Mouse (Mus musculus) heart, embryonic 16.5 days (tissue): ENCODE data around the gene Il7r. TPM values are rescaled to one million over a fixed set of nuclear protein-coding genes. Genes with fewer than 3 reads are reported as not detected.

Source experiments
- ATAC-seq: fragments of 200-750 bp; cut with Nextera tagmentation; replicated peaks from 2 replicates; pipeline ENCODE4 v1.8.0; 2017; ENCODE audit warnings: moderate number of reproducible peaks; ENCODE audit not compliant: insufficient read depth, low FRiP score; ENCODE audit errors: extremely low read depth
- H3K27ac ChIP-seq: fragments of 300-500 bp; sonication (generic); 2 replicates; pipeline ENCODE4 v1.5.1; 2014; ENCODE audit warnings: mild to moderate bottlenecking, low read length, control low read depth, moderate library complexity
- H3K27me3 ChIP-seq: fragments of 300-500 bp; sonication (generic); 2 replicates; pipeline ENCODE4 v1.6.1; 2014; ENCODE audit warnings: low read length, mixed read lengths; ENCODE audit not compliant: control insufficient read depth, insufficient read depth
- H3K36me3 ChIP-seq: fragments of 300-500 bp; sonication (generic); 2 replicates; pipeline ENCODE4 v1.6.1; 2014; ENCODE audit not compliant: control insufficient read depth, insufficient read depth
- H3K4me1 ChIP-seq: fragments of 300-500 bp; sonication (generic); 2 replicates; pipeline ENCODE4 v1.6.1; 2014; ENCODE audit warnings: low read length, mixed read lengths; ENCODE audit not compliant: control insufficient read depth, insufficient read depth
- H3K4me2 ChIP-seq: fragments of 300-500 bp; sonication (generic); 2 replicates; pipeline ENCODE4 v1.6.1; 2014; ENCODE audit warnings: low read depth, mild to moderate bottlenecking, control low read depth, low read length
- H3K4me3 ChIP-seq: fragments of 300-500 bp; sonication (generic); 2 replicates; pipeline ENCODE4 v1.5.1; 2014; ENCODE audit warnings: mild to moderate bottlenecking, control low read depth, low read length
- H3K9ac ChIP-seq: fragments of 300-500 bp; sonication (generic); 2 replicates; pipeline ENCODE4 v1.6.1; 2014; ENCODE audit warnings: low read length, control low read depth
- H3K9me3 ChIP-seq: fragments of 300-500 bp; sonication (generic); replicated peaks from 2 replicates; pipeline ENCODE4 v1.6.1; 2016; ENCODE audit warnings: low read length; ENCODE audit not compliant: control insufficient read depth
- WGBS: fragments of 180-500 bp; shearing (Covaris S2); extraction: QIAGEN DNeasy Blood & Tissue Kit; methylation state at CpG from one replicate; pipeline ENCODE4 v1.1.7; 2014; 5-methylcytosine and 5-hydroxymethylcytosine counted together
- polyA plus RNA-seq: library from polyadenylated mRNA; unstranded; fragments of >200 nt; fragmentation: Nextera tagmentation; extraction: Ambion mirVana; gene quantifications from 2 replicates; pipeline ENCODE4 v1.2.1, GENCODE M21; 2015

Gene Il7r
- polyA plus RNA-seq, 1 experiment from 2014 or later = 3.1 TPM

DNA sequence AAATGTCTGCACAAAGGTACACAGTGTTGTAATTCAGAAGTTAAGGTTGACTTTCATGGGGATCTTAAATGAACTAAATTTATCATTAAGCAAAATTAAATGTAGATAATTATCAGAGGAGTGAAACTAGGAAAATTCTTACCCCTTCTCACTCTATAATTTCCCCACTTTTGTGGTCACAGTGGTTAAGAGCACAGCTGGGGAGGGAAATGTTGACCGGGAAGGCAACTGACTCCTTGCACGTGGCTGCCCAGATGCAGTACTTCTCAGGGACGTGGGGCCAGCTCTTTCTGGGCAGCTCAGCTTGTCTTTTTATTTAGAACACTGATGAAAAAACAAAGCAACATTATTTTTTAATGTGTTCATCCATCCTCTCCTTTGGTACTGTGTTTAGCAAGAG is 37.9 kb downstream of the Il7r start:
- H3K27me3 ChIP-seq = no peaks in the 10 kb centered on the region
- no peaks in the 10 kb centered on the region for H3K9me3 ChIP-seq
- no peaks in the 10 kb centered on the region for H3K4me1 ChIP-seq
- no peaks in the 10 kb centered on the region for H3K36me3 ChIP-seq
- H3K9ac ChIP-seq = no peak overlapping the region
- no peak overlapping the region for H3K4me3 ChIP-seq
- H3K4me2 ChIP-seq = no peak overlapping the region
- ATAC-seq = no peak
- H3K27ac ChIP-seq = no peak overlapping the region
- WGBS = 65% methylated on average over 3 of the region's 3 CpGs

DNA sequence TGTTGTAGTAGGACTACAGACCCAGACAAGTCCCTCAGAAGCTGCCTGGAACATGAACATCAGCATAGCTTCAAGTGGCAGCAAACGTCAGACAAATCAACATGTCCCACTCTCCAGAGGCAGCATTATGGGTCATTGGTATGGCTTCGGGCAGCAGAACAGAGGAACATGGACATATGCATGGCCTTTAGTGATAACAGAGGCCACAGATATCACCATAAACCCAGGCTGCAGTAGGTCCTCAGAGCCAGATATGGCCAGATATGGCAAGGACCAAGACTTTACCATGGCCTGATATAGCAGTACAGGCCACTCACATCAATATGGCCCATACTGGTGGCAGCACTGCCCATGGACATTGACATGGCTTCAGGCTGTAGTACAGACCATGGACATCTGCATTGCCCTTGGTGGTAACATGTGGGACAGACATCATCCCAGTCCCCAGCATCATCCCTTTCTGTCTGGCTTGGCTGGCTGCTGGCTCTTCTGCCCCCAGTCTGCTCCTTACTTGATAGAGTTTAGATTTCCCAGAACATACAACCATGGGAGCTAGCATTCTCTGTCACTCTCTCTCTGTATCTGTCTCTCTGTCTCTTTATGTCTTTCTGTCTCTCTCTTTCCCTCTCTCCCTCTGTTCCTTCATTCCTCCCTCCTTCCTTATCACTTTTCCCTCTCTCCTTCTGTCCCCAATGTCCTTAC is 40.4 kb downstream of the Il7r start:
- no peaks in the 10 kb centered on the region for H3K9me3 ChIP-seq
- ATAC-seq = no peak
- WGBS = 73% methylated on average over 2 of the region's 2 CpGs

DNA sequence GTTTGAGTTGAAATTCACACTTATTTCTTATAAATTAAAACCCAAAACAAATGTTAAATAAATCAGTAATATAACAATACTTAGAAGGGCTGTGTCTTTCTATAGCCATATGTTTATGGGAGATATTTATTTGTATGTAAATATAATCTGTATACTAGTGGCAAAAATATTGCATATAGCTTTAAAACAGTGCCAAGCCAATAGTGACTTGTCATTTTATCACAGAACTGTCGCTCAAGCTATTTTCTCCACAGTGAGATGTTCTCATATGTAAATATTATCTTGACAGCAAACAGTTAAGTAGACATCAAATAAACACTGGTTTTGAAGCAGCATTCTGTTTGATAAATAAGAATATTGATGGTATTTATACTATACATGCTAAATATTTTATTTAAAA is 56.8 kb downstream of the Il7r start:
- 75% methylated on average over 1 of the region's 1 CpGs for WGBS
- Histone ChIP-seq H3K4me2 (no peak overlapping the region), H3K4me3 (no peak overlapping the region), H3K9me3 (no peaks in the 10 kb centered on the region; the same call in 1 of the 2 replicates), H3K27me3 (no peaks in the 10 kb centered on the region), H3K27ac (no peak overlapping the region), H3K9ac (no peak overlapping the region), H3K4me1 (peaks cover 3% of the 10 kb centered on the region; the same call in 1 of the 2 replicates), H3K36me3 (no peaks in the 10 kb centered on the region)
- no peak for ATAC-seq

More for the DNA sequence above, 40.4 kb downstream of the Il7r start:
- Histone ChIP-seq H3K4me3 (no peak overlapping the region), H3K27me3 (no peaks in the 10 kb centered on the region), H3K4me2 (no peak overlapping the region), H3K4me1 (no peaks in the 10 kb centered on the region), H3K36me3 (no peaks in the 10 kb centered on the region), H3K27ac (no peak overlapping the region), H3K9ac (no peak overlapping the region)

DNA sequence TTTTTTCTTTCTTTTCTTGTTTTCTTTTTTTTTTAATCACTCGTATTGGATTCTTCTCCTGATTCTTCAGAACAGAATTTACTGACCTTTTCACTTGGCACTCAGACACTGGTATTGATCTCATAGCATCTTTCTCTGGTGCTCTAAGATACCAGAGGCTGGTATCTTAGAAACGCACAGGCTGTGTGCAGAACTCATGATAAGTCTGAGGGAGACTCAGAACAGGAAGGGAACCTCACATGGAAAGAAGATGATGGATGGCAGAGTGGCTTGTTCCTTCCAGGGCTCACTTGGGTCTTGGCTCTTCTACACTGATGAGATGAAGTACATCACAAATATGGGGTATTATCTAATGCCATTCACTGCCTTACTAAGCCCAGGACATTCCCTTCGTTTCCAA is 57.4 kb downstream of the Il7r start:
- Histone ChIP-seq H3K27me3 (no peaks in the 10 kb centered on the region), H3K9me3 (no peaks in the 10 kb centered on the region; the same call in 1 of the 2 replicates), H3K4me2 (no peak overlapping the region), H3K4me1 (peaks cover 3% of the 10 kb centered on the region; the same call in 1 of the 2 replicates), H3K36me3 (no peaks in the 10 kb centered on the region), H3K27ac (peak overlapping the region; percentile 48; the same call in 1 of the 2 replicates), H3K4me3 (no peak overlapping the region), H3K9ac (no peak overlapping the region)
- 50% methylated on average over 3 of the region's 3 CpGs for WGBS
- no peak for ATAC-seq

DNA sequence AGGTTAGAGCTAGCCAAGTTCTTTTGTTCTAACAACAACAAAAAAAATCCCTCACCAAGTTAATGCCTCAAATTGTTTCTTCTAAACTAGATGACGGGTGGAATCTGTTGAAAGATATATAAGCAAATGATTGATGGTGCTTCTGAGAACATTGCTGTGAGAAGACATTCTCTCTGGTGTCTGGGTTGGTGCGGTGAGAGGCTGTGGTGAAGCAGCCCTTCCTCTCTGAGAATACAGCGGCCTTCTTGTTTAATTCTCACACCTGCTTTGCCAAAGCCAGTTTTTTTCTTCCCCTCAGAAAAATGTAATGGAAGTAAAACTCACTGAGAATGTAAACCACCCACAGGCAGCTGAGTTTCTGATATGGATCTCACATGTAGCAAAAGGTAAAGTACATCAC is 57.8 kb downstream of the Il7r start:
- no peak for ATAC-seq
- 51% methylated on average over 3 of the region's 3 CpGs for WGBS
- Histone ChIP-seq H3K9me3 (no peaks in the 10 kb centered on the region; the same call in 1 of the 2 replicates), H3K36me3 (no peaks in the 10 kb centered on the region), H3K4me1 (peaks cover 3% of the 10 kb centered on the region; the same call in 1 of the 2 replicates), H3K9ac (no peak overlapping the region), H3K27ac (no peak overlapping the region), H3K4me2 (no peak overlapping the region), H3K4me3 (no peak overlapping the region), H3K27me3 (no peaks in the 10 kb centered on the region)

DNA sequence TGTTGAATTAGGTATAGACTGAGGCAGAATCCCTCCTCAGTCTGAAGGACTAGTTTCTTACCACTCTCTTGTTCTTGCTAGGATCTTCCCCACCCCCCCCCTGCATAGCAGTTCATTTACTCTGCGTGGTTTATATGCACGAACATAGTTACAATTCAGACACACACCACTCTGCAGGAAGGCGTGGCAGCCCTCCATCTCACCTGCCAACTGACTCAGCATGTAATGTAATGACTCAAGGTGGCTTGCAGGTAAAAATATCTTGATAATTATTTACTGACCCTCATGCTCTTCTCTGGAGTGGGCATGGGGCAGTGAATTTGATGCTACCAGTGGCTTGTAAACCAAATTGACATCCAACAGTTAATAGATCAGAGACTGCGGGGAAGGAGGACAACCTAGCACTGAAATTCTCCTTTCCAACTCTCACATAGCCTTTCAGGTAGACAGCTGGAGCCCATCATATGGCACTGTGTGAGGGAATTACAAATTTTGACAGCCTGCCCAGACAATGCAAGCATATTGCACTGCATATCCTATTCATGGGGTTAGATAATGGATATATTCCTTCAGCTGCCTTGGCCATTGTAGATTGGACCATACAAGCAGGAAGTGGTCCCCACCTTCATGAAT is 58.8 kb downstream of the Il7r start:
- Histone ChIP-seq H3K4me2 (no peak overlapping the region), H3K4me3 (no peak overlapping the region), H3K9me3 (no peaks in the 10 kb centered on the region; the same call in 1 of the 2 replicates), H3K27ac (peak overlapping the region; percentile 30), H3K4me1 (peaks cover 3% of the 10 kb centered on the region; the same call in 1 of the 2 replicates), H3K36me3 (no peaks in the 10 kb centered on the region), H3K27me3 (no peaks in the 10 kb centered on the region), H3K9ac (no peak overlapping the region)
- ATAC-seq = no peak
- 83% methylated on average over 4 of the region's 4 CpGs for WGBS

DNA sequence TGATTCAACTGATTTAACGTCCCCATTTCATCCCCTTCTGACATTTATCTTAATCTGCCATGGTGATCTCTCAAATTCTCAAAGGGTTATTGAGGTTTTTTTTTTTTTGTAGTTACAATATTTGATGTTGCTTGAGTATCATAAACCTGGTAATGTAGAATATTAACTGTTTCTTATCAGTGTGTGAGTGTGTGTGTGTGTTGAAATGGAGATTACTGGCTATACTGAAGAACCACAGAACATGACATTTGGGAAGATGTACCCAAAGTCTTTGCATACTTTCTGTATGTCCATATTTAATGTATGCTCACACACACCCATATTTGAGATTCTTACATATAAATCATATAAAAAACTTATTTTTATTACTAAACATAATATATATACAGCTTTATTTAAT is 65.9 kb downstream of the Il7r start:
- Histone ChIP-seq H3K27me3 (no peaks in the 10 kb centered on the region), H3K27ac (no peak overlapping the region; the same call in 1 of the 2 replicates), H3K9me3 (no peaks in the 10 kb centered on the region; the same call in 1 of the 2 replicates), H3K4me2 (peak overlapping the region; percentile 19), H3K36me3 (no peaks in the 10 kb centered on the region), H3K4me3 (no peak overlapping the region), H3K4me1 (peaks cover 4% of the 10 kb centered on the region; the same call in 1 of the 2 replicates), H3K9ac (no peak overlapping the region)
- WGBS = 9% methylated on average over 1 of the region's 1 CpGs
- no peak for ATAC-seq

DNA sequence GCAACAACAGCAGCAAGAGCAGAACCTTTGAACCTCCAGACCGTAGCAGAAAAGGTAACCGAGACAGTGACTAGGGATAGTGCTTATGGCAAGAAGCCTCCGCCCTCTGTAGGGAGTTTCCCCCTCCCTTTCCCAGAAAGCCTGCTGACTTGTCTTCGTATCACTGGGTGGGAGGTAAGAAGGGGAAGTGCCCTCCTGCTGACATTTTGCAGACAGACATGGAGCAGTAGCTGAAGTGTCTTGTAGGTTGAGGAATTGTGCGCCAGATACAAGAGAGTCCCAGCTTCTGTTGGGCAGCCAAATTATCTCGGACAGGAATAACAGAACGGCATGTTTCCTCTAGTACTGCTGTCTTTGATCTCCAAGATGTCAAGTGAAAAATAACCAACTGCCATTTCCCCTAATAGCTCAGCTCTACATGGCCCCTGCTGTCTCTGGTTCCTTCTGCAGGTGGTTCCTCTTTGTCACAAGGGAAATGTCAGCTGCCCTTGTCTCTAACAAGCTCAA is 66.4 kb downstream of the Il7r start:
- WGBS = 24% methylated on average over 7 of the region's 7 CpGs
- no peaks in the 10 kb centered on the region for H3K36me3 ChIP-seq
- H3K9ac ChIP-seq = no peak overlapping the region
- H3K4me3 ChIP-seq = no peak overlapping the region
- H3K9me3 ChIP-seq = no peaks in the 10 kb centered on the region
- H3K4me1 ChIP-seq = peaks cover 4% of the 10 kb centered on the region; the same call in 1 of the 2 replicates
- H3K27ac ChIP-seq = peak overlapping the region; percentile 28
- H3K4me2 ChIP-seq = peak overlapping the region; percentile 19
- peak; percentile 60 for ATAC-seq
- H3K27me3 ChIP-seq = no peaks in the 10 kb centered on the region
